Mouse (Mus musculus): ENCODE results near the gene Tymp.

Tymp gene

DNA sequence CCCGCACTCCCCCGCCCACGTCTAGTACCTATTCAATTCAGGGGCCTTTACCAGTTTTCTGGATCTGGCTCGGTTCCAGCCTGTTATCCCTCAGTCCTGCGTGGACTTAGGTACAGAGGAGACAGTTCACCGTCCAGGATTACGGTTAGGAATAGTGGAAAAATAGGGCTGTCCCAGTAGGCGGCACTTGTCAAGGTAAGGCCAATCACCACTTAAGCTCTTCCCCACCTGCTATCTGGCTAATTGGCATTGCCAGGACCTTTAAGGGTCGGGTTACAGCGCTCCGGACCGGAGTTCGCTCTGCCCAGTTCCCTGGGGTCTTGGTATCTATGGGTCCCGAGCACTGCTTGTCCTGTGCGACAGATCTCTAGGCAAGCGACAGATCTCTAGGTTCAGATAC lies at the start of gene Tymp:
TSS of gene Tymp (minus strand) at position 83 of the 400 bp plus-strand sequence.
- DNase-seq = no peak

DNA sequence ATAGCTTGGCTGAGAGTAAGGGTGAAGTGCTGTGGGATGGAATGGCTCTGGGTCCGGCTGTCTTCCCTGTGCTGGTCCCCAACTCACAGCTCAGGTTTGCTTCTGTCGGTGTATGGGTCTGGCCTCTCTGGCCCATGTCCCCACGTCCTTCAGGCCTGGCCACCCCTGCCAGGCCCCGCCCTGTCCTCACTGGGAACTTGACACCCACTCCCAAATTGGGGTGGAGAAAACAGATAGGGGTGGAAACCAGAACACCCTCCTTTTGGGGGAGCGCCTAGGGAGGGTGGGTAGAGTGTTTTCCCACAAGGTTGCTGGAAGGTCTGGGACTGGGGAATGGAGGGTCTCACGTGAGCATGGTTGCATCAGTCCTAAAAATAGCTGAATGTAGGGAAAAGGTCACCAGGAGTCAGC lies 48.9 kb upstream of the Tymp start, which contains the start of gene Cpt1b:
TSS of gene Cpt1b (minus strand) at position 153 of the 411 bp plus-strand sequence.
- peak; percentile 46 to 73 for DNase-seq

DNA sequence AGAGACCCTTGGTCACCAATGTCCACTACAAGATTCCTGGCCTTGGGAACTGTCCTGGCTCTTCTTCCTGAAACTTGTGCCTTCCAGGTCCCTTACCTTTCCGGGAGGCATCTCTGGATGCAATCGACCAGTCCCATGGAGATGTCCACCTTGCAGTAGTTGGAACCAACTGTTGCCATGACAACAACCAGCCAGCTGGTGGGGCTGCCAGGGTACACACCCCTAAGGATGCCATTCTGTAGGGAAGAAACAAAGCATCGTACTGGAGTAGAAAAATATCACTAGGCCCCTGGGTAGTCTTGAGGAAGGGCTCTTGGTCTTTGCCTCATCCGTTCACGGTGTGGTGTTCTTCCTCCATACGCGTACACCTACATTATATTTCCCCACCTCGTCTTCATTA lies 47.8 kb upstream of the Tymp start:
- DNase-seq = no peak

DNA sequence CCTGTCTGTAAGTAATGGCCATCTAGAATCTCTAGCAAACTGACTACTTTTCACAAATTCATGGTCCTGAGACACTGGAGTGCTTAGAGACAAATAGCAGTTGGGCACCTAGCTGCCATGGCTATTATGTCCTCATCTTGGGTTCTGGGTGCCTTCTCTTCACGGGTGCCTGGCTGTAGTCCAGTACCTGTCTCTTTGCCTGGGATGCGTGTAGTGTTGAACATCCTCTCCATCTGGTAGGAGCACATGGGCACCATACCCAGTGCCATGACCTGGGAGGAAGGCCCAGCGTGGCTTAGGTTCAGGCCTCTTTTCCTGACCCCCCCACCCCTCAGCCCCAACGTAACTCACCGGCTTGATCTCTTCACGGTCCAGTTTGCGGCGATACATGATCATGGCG lies 45.1 kb upstream of the Tymp start:
- no peak for DNase-seq

DNA sequence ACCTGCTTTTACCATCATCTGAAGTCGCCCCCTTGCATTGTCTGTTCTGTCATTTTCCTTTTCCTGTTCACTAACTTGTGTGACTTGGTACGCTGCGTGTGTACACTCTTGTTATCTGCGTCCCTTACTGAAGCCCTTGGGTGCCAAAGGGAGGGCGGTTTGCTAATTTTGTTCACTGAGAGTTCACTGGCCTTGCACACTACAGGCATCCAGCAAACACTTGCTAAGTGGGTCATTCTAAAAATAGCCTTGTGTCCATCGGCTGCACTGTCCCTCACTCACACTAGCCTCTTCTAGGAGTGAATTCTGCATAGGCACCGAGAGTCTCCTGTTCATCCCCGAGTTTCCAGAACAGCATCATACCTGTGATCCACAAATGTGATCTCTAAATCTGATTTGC lies 38.4 kb upstream of the Tymp start:
- no peak for DNase-seq

DNA sequence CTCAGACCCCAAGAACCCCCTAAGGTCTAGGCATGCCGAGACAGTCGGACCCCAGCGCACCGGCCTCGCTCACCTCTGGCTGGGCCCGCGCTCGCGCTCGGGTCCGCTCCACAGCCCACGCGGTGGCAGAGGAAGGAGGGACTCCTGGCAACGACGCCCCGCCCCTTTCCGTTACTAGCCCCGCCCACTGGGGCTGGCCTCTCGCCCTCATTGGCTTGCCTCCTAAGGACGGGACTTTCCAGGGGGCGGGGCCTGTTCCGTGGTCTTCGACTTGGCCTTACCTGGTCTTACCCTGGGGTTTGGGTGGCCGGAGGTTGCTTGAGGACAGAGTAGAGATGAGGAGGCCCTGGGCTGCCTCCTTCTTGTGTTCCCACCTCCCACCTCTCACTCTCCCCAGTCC lies 33.3 kb upstream of the Tymp start, which contains the start of gene Syce3:
TSS of gene Syce3 (minus strand) at position 386 of the 400 bp plus-strand sequence.
- no peak for DNase-seq

DNA sequence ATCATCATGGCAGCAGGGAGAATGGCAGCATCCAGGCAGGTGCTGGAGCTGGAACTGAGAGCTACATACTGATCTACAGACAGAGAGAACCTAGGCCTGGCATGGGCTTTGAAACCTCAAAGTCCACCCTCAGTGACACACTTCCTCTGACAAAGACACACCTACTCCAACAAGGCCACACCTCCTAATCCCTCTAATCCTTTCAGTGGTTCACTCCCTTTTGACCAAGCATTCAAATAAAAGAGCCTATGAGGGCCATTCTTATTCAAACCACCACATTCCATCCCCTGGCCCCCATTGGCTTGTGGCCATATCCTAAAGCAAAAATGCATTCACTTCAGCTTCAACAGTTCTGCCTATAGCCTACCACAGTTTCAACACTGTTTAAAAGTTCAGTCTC lies 29.9 kb upstream of the Tymp start:
- DNase-seq = no peak

DNA sequence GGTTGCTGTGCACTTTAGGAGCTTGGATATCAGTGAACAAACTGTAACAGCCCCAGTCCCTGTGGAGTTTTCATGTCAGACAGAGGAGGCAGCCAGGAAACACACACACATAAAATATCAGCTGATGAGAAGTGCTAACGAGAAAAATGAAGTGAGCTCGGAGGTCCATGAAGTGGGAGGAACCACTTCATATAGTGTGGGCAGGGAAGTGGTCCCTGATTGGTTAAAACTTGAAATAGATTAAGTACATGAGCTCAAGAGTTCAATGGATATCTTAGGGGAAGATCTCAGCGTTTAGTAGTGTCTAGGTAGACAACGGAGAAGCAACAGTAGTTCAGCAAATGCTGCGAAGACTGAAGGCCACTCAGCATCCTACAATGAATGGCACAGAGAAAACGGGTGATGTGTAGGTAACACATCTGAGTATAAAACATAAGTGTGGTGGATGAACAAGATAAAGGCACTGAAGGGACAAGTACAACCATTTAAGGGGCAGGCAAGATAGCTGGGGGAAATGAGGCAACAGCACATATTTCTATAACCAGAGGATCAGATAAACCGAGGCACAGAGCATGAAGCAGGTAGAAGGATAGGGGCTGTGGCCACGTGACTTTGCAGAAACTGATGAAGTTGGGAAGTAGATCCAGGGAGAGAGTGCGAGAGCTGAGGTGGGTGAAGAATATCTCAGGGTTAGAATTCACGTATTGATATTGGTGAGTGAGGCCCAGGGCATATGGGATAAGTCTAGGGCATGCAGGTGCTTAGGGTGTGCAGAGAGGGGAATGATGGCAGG lies 28.2 kb upstream of the Tymp start:
- DNase-seq = no peak

DNA sequence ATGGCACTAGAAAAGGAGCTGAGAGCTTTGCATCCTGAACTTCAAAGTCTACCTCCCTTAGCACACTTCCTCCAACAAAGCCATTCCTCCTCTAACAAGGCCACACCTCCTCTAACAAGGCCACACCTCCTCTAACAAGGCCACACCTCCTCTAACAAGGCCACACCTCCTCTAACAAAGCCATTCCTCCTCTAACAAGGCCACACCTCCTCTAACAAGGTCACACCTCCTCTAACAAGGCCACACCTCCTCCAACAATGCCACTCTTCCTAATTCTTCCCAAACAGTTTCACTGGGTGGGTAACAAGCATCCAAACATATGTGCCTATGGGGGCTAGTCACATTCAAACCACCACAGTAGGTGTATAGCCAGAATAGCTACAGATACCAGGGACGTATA lies 25.6 kb upstream of the Tymp start:
- DNase-seq = no peak

DNA sequence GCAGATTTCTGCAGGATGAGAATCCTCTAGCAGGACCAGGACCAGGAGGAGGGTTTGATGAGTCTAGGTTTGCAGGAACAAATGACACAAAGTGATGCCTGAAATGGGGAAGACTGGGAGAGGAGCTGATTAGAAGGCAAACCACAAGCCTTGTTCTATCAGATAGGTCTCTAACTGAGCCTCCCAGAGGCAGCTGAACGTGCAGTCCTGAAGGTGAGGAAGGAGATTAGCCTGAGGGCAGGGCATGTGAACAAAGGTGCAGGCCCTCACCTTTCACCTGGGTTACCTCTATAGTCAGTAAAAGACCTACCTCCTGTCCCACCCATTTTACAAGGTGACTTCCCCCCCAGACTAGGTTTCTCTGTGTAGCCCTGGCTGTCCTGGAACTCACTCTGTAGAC lies 22.9 kb upstream of the Tymp start:
- DNase-seq = no peak

DNA sequence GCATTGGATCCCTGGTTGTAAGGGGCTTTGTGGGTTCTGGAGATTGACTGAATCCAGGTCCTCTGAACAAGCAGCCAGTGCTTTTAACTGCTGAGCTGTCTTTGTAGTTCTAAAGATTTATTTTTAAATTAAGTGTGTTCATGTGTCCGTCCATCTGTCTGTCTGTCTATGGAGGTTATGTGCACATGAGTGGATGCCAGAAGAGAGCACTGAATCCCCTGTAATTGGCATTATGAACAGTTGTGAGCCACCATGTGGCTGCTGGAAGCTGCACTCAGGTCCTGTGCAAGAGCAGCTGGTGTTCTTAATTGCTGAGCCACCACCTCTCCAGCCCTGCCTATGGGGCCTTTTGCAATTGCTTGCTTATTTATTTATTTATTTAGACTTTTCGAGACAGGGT lies 21.3 kb upstream of the Tymp start:
- DNase-seq = no peak

DNA sequence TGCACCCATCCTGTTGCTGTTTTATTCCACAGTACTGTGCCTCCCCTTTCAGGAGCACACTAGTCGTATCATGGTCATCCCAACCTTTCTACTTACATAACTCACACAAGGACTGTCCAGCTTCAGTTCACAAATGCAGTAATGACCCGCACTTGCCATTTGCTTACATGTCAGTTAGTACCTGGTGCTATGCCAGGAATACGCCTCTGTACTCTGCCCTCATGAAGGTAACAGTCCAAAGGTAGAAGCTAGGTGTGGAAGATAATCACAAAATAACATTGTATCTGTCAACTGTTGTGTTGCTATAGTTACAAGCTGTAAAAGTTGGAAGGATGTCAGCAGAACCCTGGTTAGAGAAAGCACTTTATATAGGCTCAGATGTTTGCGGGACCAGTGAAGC lies 20.0 kb upstream of the Tymp start:
- DNase-seq = peak; percentile 47 to 77

DNA sequence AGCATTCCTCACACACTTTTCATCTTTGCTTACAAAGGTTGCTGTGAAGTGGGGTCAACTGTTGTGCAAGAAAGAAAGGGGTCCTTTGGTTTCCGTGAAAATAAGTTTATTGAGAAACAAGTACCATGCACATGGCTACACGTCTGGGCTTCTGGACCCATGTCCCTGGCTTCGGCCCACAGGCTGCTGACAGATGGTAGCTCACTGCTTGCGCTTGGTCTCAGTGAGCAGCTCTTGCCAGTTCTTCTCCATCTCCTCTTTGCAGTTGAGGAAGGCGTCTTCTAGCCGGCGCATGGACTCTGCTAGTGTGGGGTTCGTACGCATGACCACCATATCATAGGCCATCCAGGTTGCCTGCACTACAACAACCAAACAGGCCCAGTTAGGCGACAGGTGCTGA lies 13.2 kb upstream of the Tymp start:
- no peak for DNase-seq

DNA sequence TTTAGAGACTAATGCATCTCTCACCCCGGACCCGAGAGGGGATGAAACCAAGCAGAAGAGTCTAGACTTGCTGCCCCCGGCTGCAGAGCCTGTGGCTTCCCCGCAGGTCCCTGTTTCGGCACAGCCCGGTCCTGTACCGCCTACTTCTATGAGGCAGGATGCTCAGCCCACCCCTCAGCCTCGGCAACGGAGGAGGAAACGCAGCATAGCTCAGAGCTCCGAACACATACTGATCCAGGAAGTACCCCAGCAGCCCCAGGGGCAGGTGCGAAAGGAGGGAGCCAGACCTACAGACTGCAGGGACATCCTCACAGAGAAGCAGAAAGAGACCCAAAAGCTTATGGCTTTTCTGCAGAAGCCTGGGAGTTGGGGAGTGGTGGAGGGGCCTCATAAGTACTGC lies 10.3 kb upstream of the Tymp start:
- DNase-seq = no peak

DNA sequence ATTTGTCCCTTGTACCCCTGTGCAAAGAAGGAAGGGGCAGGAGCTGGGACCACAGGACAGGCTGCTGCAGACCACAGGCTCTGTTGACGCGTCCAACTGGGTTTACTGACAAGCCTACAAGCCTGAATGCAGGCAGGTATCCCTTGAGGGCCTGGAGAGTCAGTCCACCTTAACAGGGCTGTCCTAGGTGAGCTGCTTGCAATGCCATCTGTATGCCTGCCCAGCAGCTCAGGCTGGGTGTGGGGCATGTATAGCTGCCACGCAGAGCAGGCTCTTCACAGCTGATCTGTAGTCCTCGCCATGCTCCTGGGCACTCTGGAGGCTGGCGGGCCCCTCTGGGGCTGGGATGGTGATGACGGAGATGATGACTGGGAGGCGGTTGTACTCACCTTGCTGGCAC lies 7.8 kb upstream of the Tymp start, which contains the start of gene Klhdc7b:
TSS of gene Klhdc7b (plus strand) at position 301 of the 400 bp plus-strand sequence.
- no peak for DNase-seq

DNA sequence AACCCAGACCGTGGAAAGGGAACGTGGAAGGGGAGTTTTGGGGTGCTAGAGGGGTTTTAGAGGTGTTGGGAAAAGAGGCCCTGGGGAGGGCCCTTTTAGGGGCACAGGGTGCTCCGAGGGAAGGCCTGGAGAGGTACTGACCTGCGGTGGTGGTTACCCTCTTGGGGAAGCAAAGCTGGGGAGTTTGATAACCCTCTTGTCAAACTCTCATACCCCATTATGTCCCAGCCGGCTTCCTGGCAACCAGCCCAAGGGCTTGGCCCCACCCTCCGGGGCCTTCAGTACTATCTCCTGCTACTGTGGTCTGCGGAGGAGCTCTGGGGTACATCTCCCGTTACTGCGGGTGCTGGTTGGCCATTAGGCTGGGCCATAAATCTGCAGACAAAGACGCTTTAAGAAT lies 2.6 kb upstream of the Tymp start:
- DNase-seq = no peak

DNA sequence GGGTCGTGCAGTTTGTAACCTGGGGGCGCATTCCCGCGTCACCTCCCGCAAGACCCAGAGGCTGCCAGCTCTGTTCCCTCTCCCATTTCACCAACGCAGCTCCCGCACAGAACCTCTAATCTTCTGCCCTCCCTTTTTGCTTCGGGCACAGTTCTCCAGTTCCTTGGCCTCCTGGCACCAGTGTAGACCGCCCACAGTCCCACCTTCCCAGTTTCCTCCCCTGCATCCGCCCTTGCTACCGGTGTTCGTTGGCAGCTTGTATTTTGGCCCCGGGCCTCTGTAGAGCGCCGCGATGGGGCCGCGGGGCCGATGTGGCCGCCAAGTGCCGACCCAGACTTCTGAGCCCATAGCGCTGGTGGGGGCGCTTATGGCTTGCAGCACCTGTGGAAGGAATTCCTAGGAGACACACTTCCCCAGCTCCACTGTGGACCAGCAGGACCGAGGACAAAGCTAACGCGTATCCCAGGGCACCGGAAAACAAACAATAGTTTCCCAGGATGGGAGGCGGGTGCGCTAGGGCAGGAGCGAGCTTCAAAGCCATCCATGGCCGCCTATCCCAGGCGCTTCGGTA lies 2.1 kb upstream of the Tymp start, which contains the start of gene Odf3b:
TSS of gene Odf3b (minus strand) at position 452 of the 571 bp plus-strand sequence.
- peak in 1 of 2 experiments; percentile 26 for DNase-seq

DNA sequence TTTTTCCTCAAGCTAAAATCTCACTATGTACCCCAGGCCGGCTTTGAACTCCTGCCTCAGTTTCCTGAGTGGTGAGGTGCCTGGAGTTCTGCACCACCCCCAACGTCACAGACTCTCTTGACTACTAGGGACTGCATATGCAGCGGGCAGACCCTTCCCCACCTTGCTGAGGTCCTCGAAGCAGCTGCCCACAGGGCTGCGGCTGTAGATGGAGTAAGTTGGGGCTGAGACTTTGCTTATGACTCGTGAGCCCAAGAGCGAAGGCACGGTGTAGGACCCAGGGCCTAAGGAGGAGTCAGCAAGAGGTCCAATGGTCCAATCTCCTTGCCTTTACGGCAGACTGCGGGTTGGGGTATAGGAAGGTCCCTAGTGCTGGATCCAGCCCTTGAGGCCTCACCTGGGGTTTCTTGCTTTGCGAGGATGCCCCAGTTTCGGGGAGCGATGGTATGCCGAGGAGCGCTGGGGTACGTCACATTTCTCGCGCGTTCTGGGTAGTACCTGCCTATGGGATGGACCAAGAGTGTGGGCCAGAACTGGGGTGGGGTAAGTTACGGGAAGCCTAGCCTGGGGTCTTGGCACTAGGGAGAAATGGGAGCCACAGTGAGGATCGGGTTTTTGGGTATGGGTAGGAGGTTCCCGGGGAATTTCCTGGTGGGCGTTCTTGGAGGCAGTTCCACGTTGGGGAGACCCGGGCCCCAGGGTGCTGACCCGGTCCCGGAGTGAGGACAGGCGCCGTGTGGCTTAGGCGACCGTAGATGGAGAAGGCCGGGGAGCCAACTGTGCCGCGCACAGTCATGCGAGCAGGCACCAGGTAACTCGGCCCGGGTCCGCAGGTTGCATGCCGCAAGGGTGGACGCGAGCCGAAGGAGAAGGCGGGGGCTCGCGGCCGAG lies 1.3 kb upstream of the Tymp start:
- no peak for DNase-seq

DNA sequence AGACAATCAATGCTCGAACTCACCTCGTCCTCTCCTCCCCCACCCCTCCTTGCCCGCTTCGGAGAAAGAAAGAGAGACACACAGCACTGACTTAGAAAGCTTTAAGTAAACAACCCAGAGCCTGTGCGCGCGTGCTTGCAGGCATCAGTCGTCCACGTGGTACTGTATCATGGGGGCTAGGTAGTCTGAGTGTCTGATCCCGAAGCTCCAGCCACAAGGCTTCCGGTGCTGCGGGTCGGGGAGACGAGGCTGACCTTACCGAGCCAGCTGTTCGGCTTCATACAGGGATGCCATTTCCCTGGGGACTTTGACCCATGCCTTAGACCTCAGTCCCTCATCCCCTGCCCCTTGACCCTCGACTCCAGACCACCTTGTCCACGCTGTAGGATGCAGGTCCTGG lies 523 bp upstream of the Tymp start:
- DNase-seq = no peak

DNA sequence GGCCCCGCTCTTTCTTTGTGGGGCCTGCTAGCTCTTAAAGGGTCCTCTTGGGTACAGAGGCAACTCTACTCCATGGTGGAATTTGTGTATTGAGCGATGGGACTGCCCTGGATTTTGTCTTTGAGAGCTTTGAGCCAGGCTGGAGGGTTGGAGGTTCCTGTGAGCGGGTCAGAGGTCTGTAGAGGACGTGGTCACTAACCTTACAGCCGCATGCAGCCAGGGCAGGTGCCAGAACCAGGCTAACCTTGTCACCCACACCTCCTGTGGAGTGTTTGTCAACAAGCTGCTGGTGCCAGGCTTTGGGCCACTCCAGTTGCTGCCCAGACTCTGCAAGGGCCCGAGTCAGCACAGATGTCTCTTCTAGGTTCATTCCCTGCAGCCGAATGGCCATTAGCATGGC lies 799 bp downstream of the Tymp start:
- DNase-seq = no peak

DNA sequence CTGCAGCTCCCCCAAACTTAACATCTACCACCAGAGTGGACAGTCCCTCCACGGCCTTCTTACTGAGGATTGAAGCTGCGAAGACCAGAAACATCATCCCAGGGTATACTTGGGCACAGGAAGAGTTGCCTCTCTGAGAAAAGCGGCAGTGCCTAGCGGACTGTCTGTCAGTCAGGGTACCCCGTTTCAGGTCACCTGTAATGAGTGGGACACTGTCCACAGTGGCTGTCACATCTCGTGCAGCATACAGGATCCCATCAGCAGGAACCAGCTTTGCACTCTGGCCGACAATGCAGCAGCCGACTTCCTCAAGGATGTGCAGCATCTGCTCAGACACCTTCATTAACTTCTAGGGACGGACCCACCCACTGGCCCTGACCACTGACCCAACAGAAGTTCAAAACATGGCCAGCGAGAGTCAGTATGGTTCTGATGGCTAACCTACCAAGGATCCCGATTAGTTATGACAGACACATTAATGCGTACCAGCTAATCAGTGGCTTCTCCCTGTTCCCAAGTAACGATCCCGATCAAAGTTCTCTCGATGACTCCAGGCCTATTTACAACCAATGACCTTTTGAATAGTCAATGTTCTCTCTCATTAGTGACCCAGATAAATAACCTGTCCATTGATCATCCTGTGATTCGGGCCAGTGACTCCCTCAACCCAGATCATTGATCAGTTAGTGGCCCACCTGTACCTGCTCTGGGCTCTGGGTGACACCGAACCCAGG lies 1.9 kb downstream of the Tymp start:
- DNase-seq = no peak

DNA sequence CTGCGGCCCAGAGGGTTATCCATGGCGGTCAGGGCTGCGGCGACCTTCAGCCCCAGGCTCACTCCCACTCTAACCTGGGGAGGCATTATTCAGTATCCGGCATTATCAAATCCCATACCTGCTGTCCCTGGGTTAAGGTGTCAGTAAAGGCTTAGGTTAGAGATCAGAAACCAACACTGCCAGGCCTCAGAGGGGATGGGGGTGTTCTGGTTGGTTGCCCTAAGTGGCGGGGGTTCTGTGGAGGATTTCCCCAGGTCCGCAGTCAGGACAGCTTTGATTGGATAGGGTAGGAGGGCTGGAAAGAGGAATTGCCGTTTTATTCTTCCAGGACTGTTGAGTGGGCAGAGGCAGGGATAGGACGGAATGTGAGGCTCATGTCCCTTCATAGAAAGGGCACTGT lies 2.5 kb downstream of the Tymp start:
- no peak for DNase-seq

DNA sequence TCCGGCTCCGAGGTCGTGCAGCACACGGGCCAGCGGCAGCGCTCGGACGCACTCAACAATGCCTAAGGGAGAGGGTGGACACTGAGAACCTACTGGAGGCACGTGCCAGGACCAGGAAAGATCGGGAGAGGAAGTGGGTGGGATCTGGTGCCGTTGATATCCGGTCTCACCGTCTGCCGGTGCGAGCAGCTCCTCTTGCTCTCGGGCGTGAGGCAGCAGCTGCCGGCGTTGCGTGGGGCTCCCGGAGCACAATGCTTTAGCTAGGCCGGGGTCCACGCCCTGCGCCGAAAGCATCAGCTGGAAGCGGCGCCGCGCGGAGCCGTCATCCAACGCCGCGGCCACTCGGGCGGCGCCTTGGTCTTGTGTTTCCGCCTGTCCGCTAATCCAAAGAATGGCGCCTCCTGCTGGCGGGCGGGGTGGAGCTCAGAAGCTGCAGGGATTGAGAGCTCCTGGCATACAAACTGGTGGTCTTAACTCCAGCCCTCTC lies 3.0 kb downstream of the Tymp start, which contains the start of gene Sco2:
TSS of gene Sco2 (minus strand) at position 85 of the 487 bp plus-strand sequence.
- DNase-seq = peak; percentile 86 to 93
